Mouse (Mus musculus): ENCODE measurements at regions not wholly inside any gene's neighbourhood (a gene's known extent, or its start where the extent isn't known, plus 50 kb on each side); places are given as distances from the start of the nearest gene placed in this dataset.

DNA sequence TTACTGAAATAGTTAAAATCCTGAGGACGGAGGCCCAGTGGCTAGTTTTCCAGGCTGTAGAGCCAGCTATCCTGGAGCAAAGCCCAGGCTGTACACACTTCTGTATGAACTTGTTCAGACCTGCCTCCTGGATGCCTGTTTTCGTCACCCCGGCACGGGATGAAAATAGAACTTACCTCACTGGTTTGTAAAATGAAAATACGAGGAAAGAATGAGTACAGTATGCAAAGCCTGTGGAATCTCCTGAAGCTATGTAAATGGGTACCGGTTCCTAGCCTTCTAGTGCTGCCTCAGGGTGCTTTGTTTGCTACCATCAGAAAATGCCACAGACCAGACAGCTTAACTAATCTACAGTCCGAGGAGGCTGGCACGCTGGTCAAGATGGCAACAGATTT is 276.0 kb upstream of the Cdyl start:
- peak; percentile 22 for DNase-seq

GRCm38 (mm10) chr13:35388380-35388779 is 271.3 kb upstream of the Cdyl start:
- DNase-seq: no peak

GRCm38 (mm10) chr13:35389781-35390525 is 269.7 kb upstream of the Cdyl start:
- DNase-seq: no peak

- no peak for DNase-seq
Measured at GRCm38 (mm10) chr13:35390526-35390880, 269.1 kb upstream of the Cdyl start.

DNA sequence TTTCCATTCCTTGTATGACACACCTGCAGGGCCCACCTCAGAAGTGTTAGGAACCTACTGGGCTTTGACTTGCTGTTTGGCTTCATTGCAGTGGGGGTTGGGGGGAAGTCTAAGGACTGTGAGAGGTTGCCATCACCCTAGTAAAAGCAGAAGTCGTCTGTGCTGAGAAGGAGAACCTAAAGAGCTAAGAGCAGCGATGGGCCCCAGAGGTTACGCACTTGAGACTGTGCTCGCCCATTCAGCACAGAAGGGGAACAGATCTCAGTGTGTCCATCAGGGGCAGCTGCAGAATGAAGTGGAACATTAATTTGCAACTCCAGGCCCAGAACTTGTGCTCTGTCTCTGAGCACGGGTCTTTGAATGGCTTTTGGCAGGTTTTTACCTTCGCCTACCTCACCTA is 267.5 kb upstream of the Cdyl start:
- DNase-seq: no peak

DNA sequence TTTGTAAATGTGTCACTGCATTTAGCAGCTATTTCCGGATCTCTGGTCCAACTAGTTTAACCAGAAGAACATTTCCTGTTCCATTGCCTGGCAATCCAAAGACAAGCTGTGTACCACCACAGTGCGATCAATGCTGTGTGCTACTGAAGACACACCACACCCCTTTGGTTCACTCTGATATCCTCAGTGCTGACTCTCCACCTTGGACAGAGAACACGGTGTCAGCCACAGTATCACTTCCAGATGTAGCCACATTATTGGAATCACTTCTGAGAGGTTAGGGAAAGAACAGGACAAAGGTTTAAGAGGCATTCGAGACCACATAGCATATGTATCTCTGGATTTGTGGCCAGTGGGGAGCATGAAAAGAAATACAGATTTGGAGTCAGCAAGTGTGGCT is 264.4 kb upstream of the Cdyl start:
- no peak for DNase-seq

GRCm38 (mm10) chr13:35395630-35396029 is 264.0 kb upstream of the Cdyl start:
- peak; percentile 5 for DNase-seq

DNA sequence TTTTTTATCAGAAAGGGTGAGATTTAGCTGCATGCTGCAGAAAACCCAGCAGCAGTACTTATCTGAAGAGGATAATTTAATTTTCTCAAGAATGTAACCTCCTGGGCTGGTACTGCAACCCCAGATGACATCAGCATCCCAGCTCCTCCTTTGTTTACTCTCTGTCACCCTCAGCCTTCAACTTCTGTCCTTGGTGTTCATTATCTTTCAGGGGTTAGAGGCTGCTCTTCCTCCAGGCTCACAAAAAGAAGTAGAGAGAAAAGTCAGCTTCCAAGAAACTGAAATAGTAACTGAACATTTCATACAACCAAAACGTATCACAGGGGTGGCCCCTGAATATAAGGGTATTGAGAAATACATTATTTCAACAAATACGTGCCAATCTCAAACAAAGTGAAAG is 262.5 kb upstream of the Cdyl start:
- no peak for DNase-seq

DNA sequence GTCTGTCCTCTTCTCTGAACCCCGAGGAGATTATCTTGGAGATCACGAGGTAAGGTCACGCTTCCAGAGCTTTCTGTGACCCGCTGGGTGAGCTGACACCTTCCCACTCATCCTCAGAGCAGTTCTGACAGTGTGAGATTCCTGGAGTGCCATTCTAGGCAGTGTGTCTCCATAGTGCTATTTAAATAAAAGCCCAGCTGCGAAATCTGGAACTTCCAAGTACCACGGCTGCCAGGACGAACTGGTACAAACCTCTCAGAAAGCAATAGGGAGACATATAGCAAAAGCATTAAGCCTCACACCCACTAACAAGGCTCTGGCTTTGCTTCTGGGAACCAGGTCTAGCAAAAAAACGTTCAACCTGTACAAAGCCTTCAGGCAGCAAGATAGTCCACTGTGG is 261.4 kb upstream of the Cdyl start:
- DNase-seq: no peak

GRCm38 (mm10) chr13:35402856-35403255 is 256.8 kb upstream of the Cdyl start:
- DNase-seq: no peak

GRCm38 (mm10) chr13:35404428-35404827 is 255.2 kb upstream of the Cdyl start:
- DNase-seq: no peak

GRCm38 (mm10) chr13:35405384-35405783 is 254.2 kb upstream of the Cdyl start:
- no peak for DNase-seq

- DNase-seq: no peak
Measured at GRCm38 (mm10) chr13:35417500-35417899, 242.1 kb upstream of the Cdyl start.

DNA sequence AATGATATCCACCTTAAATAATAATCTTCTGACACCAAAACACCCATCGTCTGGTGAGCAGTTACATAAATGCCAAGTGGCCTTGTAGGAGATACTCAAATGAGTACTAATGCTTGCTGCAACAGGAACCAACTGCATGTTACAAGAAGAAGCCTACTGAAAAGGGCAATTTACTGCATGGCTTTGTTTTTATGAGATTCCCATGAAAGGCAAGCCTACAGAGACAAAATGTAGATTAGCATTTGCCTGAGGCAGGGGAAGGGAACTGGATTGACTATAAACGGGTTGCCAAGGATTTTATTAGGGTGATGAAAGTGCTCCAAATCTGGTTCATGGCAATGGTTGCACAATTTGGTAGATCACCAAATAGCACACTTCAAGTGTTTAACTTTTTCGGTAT is 239.6 kb upstream of the Cdyl start:
- no peak for DNase-seq

DNA sequence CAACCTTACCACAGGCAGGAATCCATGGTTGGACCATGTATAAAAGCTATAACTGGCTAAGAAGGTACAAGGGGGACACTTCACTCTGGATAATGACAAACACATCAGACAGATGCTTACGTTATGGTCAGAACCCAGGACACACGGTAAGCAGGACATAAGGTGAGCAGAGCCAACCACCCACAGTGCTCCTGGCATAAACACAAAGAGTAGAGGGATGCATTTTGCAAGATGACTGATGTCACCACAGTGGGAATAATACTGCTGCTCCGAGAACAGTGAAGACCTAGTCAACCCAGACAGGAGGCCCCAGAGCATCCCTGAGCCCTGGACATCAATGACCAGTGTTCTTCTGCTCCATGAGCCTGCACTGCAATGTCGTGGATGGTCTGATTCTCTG is 233.6 kb upstream of the Cdyl start:
- no peak for DNase-seq

GRCm38 (mm10) chr13:35435173-35435572 is 224.5 kb upstream of the Cdyl start:
- no peak for DNase-seq

DNA sequence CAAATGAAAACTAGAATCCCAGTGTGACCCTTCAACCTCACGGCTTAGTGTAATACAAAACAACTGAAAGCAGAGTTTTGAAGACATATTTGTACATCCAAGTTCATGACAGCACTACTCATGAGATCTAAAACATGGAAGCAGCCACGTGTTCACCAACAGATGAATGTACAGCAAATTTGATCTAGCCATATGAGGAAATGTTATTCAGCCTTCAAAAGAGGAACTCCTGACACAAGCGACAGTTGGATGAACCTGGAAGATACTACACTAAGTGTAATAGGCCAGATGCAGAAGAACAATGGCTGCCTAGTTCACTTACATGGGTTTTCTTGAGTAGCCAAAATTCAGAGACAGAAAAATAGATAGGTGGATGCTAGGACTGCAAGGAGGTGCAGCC is 212.0 kb upstream of the Cdyl start:
- DNase-seq: no peak

DNA sequence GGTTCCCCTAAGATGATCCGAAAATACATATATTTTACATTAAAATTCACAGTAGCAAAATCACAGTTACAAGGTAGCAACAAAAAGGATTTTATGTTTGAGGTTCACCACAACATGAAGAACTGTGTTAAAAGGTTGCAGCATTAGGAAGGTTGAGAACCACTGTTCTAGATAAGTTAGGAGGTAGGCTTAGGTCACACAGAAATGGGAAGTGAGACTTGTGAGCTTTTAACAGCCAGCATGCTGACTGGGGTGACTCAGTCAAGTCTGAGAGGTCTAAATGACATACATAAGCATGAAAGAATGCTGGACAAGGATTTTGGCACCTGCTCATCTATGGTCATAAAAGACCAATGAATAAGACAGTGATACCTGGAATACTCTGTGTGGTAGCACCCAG is 207.2 kb upstream of the Cdyl start:
- DNase-seq: no peak

DNA sequence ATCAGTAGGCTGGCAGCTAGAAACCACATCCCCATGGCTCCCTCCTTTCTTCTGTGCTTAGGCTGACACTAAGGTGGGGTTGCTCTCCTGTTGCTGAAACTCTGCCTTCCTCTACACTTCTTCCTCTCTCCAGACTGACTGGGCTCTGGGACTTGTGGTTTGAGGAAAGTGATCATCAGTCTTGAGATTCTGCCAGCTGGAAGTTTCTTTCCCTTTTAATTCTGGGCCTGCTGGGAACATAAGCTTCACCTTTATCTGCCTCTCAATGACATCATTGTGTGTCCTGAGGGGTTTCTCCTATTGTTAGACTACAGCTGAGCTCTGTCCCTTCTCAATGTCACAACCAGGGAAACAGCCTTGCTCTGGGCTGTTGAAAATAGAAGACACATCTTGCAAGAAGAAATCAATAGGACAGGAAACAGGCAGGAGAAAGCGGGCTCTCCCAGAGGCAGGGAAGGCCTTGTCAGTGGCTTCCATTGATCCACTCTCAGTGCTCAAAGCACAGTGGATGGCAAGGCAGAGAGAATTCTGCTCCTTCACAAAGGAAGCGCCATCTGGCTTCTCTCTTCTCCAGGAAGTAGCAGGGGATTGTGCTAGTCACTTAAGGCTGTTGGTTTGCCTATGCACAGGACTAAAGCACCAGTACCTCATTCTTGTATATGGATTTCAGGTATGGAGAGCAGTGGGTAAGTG is 206.3 kb upstream of the Cdyl start:
- no peak for DNase-seq

DNA sequence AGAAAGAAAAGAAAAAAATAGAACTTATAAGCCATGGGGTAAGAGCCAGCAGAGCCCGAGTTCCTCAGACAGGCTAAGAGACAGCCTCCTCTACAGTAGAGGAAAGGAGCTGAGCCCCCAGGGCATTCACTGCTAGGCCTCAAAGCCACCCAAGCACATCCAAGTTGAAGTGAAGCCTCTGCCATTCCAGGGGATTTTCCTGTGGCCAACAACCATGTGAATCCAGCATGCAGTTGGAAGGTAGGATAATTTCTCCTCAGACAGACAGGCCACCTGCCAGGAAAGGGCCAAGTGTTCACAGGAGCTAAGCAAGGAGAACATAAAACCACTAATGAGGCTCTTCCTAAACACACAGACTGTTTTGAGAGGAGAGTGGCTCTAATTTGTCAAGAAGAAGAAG is 199.6 kb upstream of the Cdyl start:
- no peak for DNase-seq

GRCm38 (mm10) chr13:35463231-35463630 is 196.4 kb upstream of the Cdyl start:
- no peak for DNase-seq

DNA sequence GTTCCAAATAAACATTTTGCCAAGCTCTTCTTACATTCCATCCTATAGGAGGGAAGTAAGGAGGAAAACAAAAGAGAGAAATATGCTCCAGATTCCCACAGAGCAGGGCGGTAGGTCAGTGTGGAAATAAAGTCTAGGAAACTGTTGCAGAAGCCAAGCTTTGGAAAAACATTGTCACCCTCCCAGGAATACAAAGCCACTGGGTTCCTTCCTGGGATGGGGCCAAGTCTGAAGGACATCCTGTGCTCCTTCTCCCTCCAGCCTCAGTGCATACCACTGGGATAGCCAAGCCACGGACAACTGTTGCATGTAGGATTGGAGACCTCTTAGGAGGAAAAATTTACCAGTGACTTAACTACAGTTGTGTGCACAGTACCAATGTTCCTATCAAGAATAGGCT is 195.8 kb upstream of the Cdyl start:
- DNase-seq: no peak

DNA sequence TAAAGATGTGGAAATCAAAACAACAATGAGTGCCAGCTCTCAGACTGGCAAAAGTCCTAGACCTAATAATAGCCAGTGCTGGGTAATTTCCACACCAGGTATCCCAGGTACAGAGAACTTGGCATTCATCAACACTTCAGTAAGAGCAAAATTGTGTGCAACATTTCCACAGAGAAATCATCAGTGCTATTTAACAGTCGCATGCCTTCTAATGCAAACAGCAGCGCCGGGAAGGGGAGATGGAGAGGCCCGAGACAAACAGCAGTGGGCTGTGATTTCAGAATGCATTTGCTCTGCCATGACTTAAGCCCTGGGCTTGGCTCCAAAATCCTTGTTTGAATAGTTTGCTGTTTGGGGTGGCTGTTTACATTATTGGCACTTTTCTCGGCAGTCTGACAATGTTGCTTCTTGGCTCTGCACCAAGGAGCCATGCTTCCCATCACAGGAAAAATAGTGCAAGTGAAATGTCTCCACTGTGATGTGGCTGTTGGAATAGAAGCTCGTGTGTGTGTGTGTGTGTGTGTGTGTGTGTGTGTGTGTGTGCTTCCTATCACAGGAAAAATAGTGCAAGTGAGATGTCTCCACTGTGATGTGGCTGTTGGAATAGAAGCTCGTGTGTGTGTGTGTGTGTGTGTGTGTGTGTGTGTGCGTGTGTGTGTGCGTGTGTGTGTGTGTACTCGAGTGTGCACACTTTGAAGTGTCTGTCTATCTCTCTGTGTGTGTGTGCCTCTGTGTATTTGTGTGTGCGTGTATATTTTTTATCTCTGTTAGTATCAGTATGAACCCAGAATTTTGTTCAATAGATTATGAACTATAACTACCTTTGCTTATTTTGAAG is 190.1 kb upstream of the Cdyl start:
- no peak for DNase-seq

All from gastrocnemius, postnatal 10 days (tissue).